Mouse (Mus musculus) CD4-positive helper T cell, adult 2 months (primary cell): ENCODE measurements at regions not wholly inside any gene's neighbourhood (a gene's known extent, or its start where the extent isn't known, plus 50 kb on each side); places are given as distances from the start of the nearest gene placed in this dataset.

Experiments used
- DNase-seq: peaks from one replicate; pipeline ENCODE4 v3.0.0-alpha.2; 2012; ENCODE audit warnings: low read depth, missing footprints, low spot score

DNA sequence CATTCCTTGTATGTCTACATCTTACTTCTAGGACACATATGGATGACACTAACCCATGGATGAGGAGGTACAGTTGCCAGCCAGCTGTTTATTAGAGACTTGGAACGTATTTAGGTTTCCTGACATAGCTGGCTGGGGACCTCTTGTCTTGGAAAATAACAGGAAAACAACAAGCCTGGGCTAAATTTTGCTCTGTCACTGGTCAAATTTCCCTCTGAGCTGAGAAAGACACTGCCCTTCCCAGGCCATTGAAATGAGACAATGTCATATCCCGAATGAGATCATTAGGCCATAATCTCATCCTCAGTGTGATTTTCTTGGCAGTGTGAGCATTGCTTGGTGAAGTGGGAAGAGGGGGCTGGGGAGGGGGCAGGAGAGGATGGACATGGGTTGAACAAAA is 321.9 kb upstream of the Pard3b start:
- no peak for DNase-seq

GRCm38 (mm10) chr1:61318042-61318441 is 320.6 kb upstream of the Pard3b start:
- DNase-seq = no peak

DNA sequence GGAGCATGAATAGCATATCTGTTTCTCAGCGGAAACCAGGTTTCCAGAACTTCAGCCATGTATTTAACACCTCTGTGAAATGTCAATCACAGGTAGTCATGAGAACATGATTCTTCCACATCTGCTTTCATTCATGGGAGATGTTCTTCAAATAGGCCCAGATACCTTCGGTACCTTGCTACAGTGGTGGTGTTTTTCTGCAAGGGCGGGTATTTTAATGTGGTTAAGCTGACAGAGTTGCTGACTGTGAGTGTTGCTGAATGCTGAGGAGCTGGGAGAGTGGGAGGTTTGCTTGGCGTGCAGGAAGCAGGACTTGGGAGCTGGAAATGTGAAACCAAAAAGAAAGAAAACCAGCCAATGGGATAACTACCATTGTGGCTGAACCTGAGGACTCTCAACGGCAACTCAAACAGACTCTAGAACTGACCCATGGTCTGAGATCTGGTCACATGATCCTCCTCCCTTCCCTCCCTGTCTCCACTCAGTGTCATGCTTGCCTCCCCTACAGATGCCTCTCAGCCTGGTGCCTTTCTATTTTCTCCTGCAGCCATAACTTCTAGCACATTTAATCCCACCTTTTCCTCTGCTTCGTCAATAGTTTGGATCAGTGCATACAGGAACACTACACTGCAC is 317.0 kb upstream of the Pard3b start:
- DNase-seq = no peak

GRCm38 (mm10) chr1:61331456-61331855 is 307.2 kb upstream of the Pard3b start:
- DNase-seq = no peak

GRCm38 (mm10) chr1:61331906-61332305 is 306.7 kb upstream of the Pard3b start:
- DNase-seq = no peak

GRCm38 (mm10) chr1:61336367-61336766 is 302.3 kb upstream of the Pard3b start:
- DNase-seq = no peak

- no peak for DNase-seq
Observed at GRCm38 (mm10) chr1:61352921-61353320, 285.7 kb upstream of the Pard3b start.

GRCm38 (mm10) chr1:61353481-61353880 is 285.1 kb upstream of the Pard3b start:
- no peak for DNase-seq

DNA sequence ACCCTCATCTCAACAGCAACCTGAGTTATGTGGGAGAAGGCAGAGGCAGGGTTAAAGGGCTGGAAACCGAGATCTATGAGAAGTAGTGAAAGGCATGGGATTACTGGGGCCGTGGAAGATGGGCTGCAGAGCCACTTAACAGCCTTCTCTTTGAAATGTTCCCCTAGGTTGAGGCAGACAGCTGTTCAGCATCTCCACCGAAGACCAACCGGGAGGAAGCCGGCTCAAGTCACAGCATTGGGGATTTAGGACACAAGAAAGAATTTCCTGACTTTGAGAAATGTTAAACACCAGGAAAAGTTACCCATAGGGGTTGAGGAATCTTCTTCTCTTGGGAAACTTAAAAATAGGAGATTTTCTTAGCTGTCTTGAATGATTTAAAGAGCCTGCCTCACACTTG is 283.4 kb upstream of the Pard3b start:
- DNase-seq = no peak

DNA sequence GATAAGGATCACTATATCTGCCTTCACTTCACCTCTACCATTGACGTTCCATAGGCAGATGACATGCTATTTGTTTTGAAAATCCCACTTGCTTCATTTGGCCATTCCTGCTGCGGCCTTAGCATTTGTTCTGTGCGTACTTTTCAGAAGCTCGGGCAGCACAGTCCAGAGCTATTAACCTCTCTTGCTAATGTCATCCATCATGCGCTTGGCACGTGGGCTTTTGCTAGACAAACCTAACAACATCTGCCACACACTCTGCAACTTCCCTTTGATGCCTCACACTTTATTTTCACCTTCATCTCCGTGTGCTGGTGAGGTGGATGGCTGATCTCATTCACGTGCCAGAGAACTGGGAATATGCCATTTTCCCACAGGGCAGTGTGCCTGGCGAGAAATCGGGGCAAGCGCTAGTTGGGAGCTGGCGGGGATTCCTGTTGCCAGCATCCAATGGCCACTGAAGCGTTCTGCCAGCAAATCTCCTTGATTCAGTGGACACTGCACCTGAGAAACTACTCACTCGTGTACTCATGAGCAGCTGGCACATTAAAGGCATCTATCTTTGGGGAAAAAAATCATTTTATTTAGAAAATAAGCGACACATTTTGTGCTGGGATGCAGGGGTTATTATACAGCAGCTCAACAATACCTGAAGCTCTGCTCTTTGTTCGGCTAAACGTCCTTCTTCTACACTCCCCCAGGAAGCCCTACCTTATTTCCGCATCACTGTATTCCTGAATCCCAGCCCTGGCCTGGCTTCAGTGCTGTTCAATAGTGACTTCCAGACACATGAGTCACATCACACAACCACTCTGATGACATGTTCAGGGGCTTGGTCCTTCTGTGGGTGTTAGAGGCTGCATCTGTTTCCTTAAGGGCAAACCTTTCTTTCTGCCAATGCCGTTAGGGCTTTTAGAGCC is 279.4 kb upstream of the Pard3b start:
- DNase-seq = no peak

- DNase-seq = no peak
Observed at GRCm38 (mm10) chr1:61372581-61372980, 266.0 kb upstream of the Pard3b start.

DNA sequence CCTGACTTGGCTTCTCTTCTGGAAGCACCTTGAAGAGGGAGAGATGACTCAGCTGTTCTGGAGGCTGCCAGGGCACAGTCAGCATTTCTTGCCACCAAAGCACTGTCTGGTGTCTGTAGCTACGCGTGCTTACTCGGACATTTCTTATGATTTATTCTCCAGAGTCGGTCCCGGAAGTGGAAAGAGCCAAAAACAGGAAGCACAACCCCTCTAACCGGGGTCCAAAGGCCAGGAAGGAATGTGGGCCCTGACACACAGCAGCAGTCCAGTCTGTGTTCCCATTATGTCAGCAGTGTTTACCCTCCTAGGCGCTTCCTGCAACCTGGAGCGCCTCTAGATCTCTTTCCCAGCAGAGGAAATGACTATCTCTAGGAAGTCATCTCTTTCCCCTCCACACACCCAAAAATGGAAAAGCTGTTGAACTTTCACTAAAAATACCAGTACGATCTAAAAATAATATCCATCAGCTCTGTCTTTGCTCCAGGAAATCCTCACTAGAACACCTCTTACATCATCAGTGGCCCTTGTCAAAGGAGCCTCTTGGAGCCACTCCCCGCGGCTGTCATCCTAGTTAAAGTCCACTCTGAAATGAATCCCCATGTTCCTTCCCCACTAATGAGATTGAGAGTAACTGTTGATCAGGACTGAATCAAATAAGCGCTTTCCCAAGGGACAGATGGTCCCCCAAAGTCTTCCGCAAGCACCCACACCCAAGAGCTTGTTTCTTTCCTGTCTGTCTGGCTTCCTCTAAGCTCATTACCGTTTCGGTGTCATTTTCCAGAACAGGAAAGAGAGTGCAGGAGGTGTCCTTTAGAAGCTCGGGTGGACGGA is 264.7 kb upstream of the Pard3b start:
- no peak for DNase-seq

- DNase-seq = no peak
Observed at GRCm38 (mm10) chr1:61376417-61376816, 262.2 kb upstream of the Pard3b start.

DNA sequence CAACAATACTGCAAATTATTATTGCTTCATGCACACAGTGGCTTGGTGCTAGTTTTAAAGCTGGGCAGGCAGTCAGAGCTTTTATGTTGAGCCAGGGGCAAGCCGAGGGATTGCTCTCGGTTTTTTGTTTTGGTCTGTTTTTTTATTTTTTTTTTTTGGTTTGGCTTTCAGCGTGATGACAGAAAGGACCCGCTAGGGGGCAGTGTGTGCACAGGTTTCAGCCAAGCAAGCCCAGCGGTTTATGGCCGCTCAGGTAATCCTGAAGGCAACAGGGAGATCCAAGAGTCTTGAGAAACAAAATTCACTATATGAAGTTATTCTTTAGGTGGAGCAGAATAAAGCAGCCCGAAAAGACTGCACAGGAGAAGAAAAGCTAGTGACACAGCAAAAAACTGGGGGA is 261.6 kb upstream of the Pard3b start:
- DNase-seq = peak; percentile 59

DNA sequence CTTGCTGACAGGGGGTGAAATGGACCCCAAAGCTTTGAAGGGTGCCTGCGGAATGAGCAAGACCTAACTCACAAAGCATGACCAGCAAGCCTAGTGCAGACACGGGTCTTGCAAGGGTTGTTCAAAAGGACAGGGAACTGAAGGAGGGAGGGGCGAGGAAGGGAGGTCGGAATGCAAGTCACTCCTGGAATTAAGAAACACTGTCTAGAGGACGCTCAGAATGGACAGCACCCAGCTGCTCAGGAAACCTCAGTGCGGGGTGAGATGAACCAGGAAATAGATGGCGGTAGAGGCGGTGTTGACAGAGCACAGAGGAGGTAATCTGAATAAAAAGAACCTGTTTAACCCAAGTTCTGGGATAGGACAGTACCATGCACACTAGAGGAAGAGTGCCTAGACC is 260.4 kb upstream of the Pard3b start:
- DNase-seq = no peak

DNA sequence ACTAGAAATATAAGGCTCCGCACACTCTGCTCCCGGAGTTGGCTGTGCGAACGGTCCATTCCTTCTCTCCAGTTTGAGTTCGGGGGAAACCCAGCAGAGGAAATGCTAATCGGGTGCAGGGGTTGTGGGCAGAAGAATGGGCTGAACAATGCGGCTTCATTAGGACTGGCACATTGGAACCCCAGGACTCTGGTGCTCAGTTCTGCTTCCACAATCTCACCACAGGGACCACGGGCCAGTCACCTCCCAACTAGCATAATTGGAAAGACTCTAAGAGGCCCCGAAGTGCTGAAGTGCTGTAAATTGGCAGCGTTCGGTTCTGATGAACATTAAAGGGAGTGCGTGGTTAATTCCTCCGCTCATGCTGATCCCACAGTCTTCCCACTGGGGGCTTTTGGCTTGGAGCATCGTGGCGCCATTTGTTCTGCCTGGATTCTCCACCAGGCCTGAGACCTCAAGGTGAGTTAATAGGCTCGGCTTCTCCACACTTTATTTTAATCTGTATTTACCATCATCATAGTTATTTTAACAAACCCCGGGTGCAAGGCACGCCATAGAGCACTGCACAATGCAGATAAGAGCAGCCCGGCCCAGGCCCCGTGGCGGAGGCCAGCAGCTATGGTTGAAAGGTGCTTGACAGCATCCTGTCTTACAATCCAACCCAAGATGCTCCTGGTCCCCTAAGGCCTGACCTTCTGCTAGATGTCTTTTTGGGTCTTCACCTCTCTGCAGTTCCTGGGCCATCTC is 258.7 kb upstream of the Pard3b start:
- DNase-seq = no peak

GRCm38 (mm10) chr1:61387587-61387986 is 251.0 kb upstream of the Pard3b start:
- DNase-seq = no peak

- DNase-seq = no peak
Observed at GRCm38 (mm10) chr1:61397796-61398195, 240.8 kb upstream of the Pard3b start.

- DNase-seq = peak; percentile 9
Observed at GRCm38 (mm10) chr1:61402339-61402738, 236.3 kb upstream of the Pard3b start.

DNA sequence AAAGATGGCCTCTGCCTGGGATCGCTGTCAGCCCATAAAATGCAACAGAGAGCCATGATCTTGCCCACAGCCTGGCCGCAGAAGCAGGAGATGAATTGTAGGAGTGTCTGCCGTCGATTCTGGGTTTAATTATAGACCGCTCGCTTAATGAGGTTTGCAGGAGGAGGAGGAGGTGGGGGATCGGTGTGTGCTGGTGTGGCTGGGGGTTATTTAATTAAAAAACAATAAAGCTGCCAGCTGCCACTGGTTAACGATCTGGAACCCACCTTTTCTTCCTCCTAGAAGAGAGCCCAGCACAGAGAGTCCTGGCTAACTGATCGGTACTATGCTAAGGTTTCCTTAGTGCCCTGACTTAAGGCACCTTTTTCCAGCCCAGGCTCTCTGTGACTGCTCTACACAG is 231.4 kb upstream of the Pard3b start:
- DNase-seq = no peak

DNA sequence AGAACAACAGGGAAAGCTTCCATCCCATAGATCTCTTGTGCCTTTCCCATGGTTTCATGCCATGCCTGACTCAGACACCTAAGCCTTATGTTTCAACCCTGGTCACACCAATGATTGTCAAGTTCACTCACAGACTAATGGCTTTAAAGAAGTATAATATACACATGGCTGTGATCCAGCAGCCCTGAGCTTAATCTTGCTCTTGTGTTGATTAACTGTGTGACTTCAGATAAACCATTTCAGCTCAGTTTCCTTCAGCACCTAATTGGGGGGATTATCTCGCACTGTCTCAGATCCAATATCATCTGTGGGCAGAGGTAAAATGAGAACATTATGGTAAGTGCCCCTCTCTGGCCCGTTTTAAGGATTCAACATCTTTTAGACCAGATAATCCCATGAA is 223.9 kb upstream of the Pard3b start:
- DNase-seq = no peak
